Mouse (Mus musculus): ENCODE data around the gene B230307C23Rik. TPM values are rescaled to one million over a fixed set of nuclear protein-coding genes. Genes with fewer than 3 reads are reported as not detected.

The B230307C23Rik gene
- polyA plus RNA-seq (2015; fragmentation: Nextera tagmentation; extraction: Ambion mirVana): 25.9 and 30.5 TPM in 2 replicates

- no peaks in the 10 kb centered on the region for H3K27me3 ChIP-seq
- H3K36me3 ChIP-seq: peaks cover 9% of the 10 kb centered on the region
- peaks cover 2% of the 10 kb centered on the region; the same call in 1 of the 2 replicates for H3K9me3 ChIP-seq
- ATAC-seq (ENCODE audit: low FRiP score, low read depth): peak; percentile 98
- WGBS: 4% methylated on average over 22 of the region's 22 CpGs
- peak within 1 kb of the TSS; percentile 58 for H3K4me3 ChIP-seq
- peak within 1 kb of the TSS; percentile 63 for H3K9ac ChIP-seq
- H3K27ac ChIP-seq: peak within 1 kb of the TSS; percentile 79; the same call in 1 of the 2 replicates
- peak within 1 kb of the TSS; percentile 67 for H3K4me2 ChIP-seq (replicated peaks)
- H3K4me1 ChIP-seq: peaks cover 13% of the 10 kb centered on the region
Measured at GRCm38 (mm10) chr16:97996616-97997382, at the start of gene B230307C23Rik. Gene B230307C23Rik, plus strand, starts transcription at chr16:97997315.

- 79% methylated on average over 4 of the region's 4 CpGs for WGBS
- no peak overlapping the region for H3K27ac ChIP-seq
- peaks cover 69% of the 10 kb centered on the region for H3K36me3 ChIP-seq
- H3K4me3 ChIP-seq: no peak overlapping the region
- no peak overlapping the region for H3K4me2 ChIP-seq (replicated peaks)
- no peaks in the 10 kb centered on the region for H3K9me3 ChIP-seq
- no peak for ATAC-seq (ENCODE audit: low FRiP score, low read depth)
- H3K9ac ChIP-seq: no peak overlapping the region
- no peaks in the 10 kb centered on the region for H3K27me3 ChIP-seq
- H3K4me1 ChIP-seq: no peaks in the 10 kb centered on the region
Measured at GRCm38 (mm10) chr16:97948836-97949235, 48.3 kb upstream of the B230307C23Rik start.

GRCm38 (mm10) chr16:97950061-97950460 is 47.1 kb upstream of the B230307C23Rik start:
- Histone ChIP-seq H3K4me1 (no peaks in the 10 kb centered on the region), H3K27ac (no peak overlapping the region), H3K36me3 (peaks cover 69% of the 10 kb centered on the region), H3K9ac (no peak overlapping the region), H3K4me3 (no peak overlapping the region), H3K27me3 (no peaks in the 10 kb centered on the region), H3K9me3 (no peaks in the 10 kb centered on the region), H3K4me2 (replicated peaks) (no peak overlapping the region)
- 93% methylated on average over 8 of the region's 8 CpGs for WGBS
- no peak for ATAC-seq (ENCODE audit: low FRiP score, low read depth)

- H3K4me1 ChIP-seq: peaks cover 1% of the 10 kb centered on the region; the same call in 1 of the 2 replicates
- H3K9me3 ChIP-seq: no peaks in the 10 kb centered on the region
- H3K4me3 ChIP-seq: no peak overlapping the region
- H3K9ac ChIP-seq: no peak overlapping the region
- H3K4me2 ChIP-seq (replicated peaks): no peak overlapping the region
- ATAC-seq (ENCODE audit: low FRiP score, low read depth): no peak
- no peak overlapping the region for H3K27ac ChIP-seq
- peaks cover 82% of the 10 kb centered on the region for H3K36me3 ChIP-seq
- 91% methylated on average over 4 of the region's 4 CpGs for WGBS
- no peaks in the 10 kb centered on the region for H3K27me3 ChIP-seq
Measured at GRCm38 (mm10) chr16:97952371-97952770, 44.7 kb upstream of the B230307C23Rik start.

DNA sequence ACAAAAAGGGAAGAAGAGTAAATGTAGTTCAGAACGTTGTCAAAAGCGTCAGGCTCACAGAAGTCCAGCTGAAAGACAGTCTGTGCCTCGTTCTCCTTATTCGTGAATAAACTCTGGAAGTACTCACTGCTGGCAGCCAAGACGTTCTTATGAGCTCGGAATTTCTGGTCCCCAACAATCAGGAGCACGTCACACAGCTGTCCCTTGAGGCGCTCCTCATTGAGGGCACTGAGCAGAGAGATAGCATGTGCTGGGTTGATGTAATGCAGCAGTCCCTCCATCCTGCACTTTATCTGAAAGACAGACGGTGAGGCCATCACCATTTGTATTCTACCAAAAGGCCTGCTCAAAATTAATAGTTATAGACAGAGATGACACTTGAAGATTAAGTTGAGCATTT is 44.3 kb upstream of the B230307C23Rik start:
- ATAC-seq (ENCODE audit: low FRiP score, low read depth): no peak
- 88% methylated on average over 9 of the region's 9 CpGs for WGBS

DNA sequence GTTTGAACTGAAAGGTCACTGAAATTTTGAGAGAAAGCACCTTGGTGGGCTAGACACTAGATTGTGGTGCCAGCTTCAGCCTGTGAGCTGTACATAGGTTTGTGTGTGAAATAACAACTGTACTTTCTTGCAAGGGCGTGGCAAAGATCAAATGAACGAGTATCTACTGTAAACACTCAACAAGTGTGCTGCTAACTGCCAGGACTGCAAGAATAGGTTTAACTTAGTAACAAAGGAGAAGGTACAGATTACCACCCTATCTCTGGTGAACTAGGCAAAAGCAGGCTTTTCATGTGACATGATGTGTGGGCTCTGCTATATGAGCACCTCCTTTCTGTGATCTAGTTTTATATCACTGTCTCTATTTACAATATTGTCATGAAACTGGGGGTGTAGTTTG is 43.8 kb upstream of the B230307C23Rik start:
- Histone ChIP-seq H3K4me2 (replicated peaks) (no peak overlapping the region), H3K27me3 (no peaks in the 10 kb centered on the region), H3K36me3 (peaks cover 79% of the 10 kb centered on the region), H3K4me3 (no peak overlapping the region), H3K9me3 (no peaks in the 10 kb centered on the region), H3K9ac (no peak overlapping the region), H3K4me1 (peaks cover 8% of the 10 kb centered on the region; the same call in 1 of the 2 replicates), H3K27ac (no peak overlapping the region)
- ATAC-seq (ENCODE audit: low FRiP score, low read depth): no peak
- 87% methylated on average over 2 of the region's 2 CpGs for WGBS

More for the DNA sequence above, 44.3 kb upstream of the B230307C23Rik start:
- Histone ChIP-seq H3K4me2 (replicated peaks) (no peak overlapping the region), H3K27ac (no peak overlapping the region), H3K4me1 (peaks cover 5% of the 10 kb centered on the region; the same call in 1 of the 2 replicates), H3K9me3 (no peaks in the 10 kb centered on the region), H3K27me3 (no peaks in the 10 kb centered on the region), H3K4me3 (no peak overlapping the region), H3K9ac (no peak overlapping the region), H3K36me3 (peaks cover 82% of the 10 kb centered on the region)

DNA sequence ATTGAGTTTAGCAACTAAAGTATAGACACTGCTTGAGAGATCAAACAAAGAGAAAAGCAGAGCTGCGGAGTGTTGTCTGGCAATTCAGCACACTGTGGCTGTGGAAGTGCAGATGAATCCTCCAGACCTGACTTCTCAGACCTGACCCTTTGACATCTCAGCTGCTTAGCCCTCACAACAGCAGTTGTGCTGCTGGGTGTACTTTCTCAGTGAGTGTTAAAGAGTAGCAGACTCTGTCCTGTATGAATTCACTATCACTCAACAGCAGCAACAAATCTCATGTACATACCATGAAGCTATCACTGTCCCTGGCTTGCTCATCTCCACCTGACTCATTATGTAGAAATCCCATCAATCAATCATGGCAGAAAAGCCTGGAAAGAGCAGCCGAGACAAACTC is 41.1 kb upstream of the B230307C23Rik start:
- Histone ChIP-seq H3K9me3 (no peaks in the 10 kb centered on the region), H3K27ac (no peak overlapping the region), H3K4me1 (peaks cover 13% of the 10 kb centered on the region; the same call in 1 of the 2 replicates), H3K4me3 (no peak overlapping the region), H3K27me3 (no peaks in the 10 kb centered on the region), H3K36me3 (peaks cover 57% of the 10 kb centered on the region), H3K4me2 (replicated peaks) (no peak overlapping the region), H3K9ac (no peak overlapping the region)
- no peak for ATAC-seq (ENCODE audit: low FRiP score, low read depth)
- 86% methylated on average over 2 of the region's 2 CpGs for WGBS

GRCm38 (mm10) chr16:97957626-97958025 is 39.5 kb upstream of the B230307C23Rik start:
- H3K4me2 ChIP-seq (replicated peaks): no peak overlapping the region
- H3K4me3 ChIP-seq: no peak overlapping the region
- peaks cover 19% of the 10 kb centered on the region for H3K4me1 ChIP-seq
- H3K9me3 ChIP-seq: no peaks in the 10 kb centered on the region
- H3K9ac ChIP-seq: no peak overlapping the region
- ATAC-seq (ENCODE audit: low FRiP score, low read depth): no peak
- no peak overlapping the region for H3K27ac ChIP-seq
- H3K27me3 ChIP-seq: no peaks in the 10 kb centered on the region
- H3K36me3 ChIP-seq: peaks cover 41% of the 10 kb centered on the region

DNA sequence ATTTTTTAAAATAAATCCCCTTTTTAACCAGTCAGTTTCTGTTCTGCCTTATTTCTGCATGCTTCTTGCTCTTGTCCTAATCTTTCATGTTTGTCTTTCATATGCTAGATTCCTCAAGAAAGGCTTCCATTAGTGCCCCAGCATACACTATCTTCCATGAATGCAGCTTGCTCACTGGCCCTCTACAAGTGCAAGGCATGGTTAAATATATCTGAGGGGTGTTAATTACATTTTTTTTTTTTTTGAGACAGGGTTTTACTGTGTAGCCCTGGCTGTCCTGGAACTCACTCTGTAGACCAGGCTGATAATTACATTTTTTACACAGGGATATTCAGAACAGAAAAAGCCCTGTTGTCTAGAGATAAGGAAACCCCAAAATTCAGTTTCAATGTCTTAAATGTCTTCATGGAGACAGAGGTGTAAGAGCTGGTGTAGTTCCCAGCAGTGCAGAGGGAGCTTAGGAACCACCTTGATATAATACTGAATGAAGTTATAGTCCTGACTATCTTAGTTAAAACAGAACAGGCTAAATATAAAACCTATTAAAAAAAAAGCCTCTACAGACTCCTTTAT is 38.6 kb upstream of the B230307C23Rik start:
- no peaks in the 10 kb centered on the region for H3K27me3 ChIP-seq
- H3K36me3 ChIP-seq: peaks cover 33% of the 10 kb centered on the region
- no peak overlapping the region for H3K27ac ChIP-seq
- no peak overlapping the region for H3K4me3 ChIP-seq
- peaks cover 22% of the 10 kb centered on the region for H3K4me1 ChIP-seq
- H3K4me2 ChIP-seq (replicated peaks): no peak overlapping the region
- no peaks in the 10 kb centered on the region for H3K9me3 ChIP-seq
- no peak for ATAC-seq (ENCODE audit: low FRiP score, low read depth)
- no peak overlapping the region for H3K9ac ChIP-seq

DNA sequence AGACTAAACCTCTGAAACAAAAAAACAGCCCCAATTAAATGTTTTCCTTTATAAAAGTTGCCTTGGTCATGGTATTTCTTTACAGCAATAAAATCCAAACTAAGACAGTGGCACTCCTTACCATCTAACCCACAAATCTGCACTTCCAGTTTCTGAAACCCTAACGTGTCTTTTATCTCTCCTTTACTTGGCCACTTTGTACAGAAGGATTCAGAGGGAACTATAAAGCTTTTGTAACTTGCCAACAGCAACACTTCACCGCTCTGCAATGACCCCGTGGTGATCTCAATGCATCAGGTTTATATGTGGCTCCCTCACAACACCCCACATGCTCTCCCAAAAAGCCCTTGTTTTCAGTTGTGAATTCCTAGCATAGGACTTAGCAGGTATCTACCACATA is 36.8 kb upstream of the B230307C23Rik start:
- no peak for ATAC-seq (ENCODE audit: low FRiP score, low read depth)
- Histone ChIP-seq H3K4me2 (replicated peaks) (no peak overlapping the region), H3K27me3 (no peaks in the 10 kb centered on the region), H3K4me3 (no peak overlapping the region), H3K9ac (no peak overlapping the region), H3K27ac (no peak overlapping the region), H3K4me1 (peaks cover 22% of the 10 kb centered on the region), H3K9me3 (no peaks in the 10 kb centered on the region), H3K36me3 (peaks cover 15% of the 10 kb centered on the region)
- WGBS: 94% methylated on average over 3 of the region's 3 CpGs

DNA sequence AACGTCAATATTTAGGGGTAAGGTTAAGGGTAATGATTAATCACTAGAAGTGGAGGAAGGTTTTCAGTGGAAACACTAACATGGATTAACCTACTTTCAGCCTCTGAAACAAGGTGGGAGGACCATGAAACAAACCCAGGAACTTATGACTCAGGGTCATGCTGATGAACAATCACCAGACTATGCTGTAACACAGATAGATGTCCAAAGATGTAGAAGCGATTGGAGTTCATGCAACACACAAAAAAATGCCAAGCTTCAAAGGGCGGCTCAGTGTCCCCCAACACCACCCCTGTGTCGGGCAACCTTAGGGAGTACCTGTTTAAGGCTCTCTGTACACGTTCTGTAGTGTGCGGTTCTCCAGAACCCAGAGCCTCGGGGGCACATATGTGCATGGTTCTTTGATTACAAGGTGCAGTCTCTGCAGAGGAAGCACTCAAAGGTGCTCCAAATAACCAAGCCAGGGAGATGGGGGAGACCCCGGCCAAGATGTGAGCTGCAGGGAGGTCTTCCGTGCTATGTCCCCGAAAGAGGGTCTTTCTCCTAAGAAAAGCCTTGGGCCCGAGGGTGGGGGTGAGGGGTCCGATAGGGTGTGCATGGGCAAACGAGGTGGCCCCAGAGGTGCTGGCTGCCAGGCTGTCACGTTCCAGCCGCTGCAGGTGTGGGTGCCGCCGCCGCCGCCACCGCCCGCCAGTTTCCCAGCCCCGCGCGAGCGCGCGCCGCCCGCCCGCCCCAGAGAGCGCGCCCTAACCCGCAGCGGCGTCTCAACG is 35.5 kb upstream of the B230307C23Rik start:
- Histone ChIP-seq H3K36me3 (peaks cover 3% of the 10 kb centered on the region), H3K27me3 (no peaks in the 10 kb centered on the region), H3K9me3 (no peaks in the 10 kb centered on the region), H3K9ac (peak overlapping the region; percentile 91), H3K4me2 (replicated peaks) (peak overlapping the region; percentile 91), H3K4me1 (peaks cover 22% of the 10 kb centered on the region), H3K4me3 (peak overlapping the region; percentile 84), H3K27ac (peak overlapping the region; percentile 91)
- no peak for ATAC-seq (ENCODE audit: low FRiP score, low read depth)
- 11% methylated on average over 32 of the region's 36 CpGs for WGBS

Measured in limb, embryonic 13.5 days (tissue).